Mouse (Mus musculus) liver, postnatal 0 days (tissue): Measurements from ENCODE around the gene Mt2. TPM values are rescaled to one million over a fixed set of nuclear protein-coding genes. Genes with fewer than 3 reads are reported as not detected.

Experiments
- ATAC-seq: fragments of 200-750 bp; cut with Nextera tagmentation; 2 replicates; pipeline ENCODE4 v1.8.0; 2017; ENCODE audit warnings: mild to moderate bottlenecking, moderate library complexity
- DNase-seq: peaks from one replicate; pipeline ENCODE4 v3.0.0-alpha.2; 2016
- H3K27ac ChIP-seq: fragments of 300-500 bp; sonication (generic); 2 replicates; pipeline ENCODE4 v1.5.1; 2014; ENCODE audit warnings: antibody characterized with exemption, moderate library complexity, mild to moderate bottlenecking, low read depth
- H3K27me3 ChIP-seq: fragments of 300-500 bp; sonication (generic); 2 replicates; pipeline ENCODE4 v1.6.1; 2014; ENCODE audit warnings: low read length, control low read depth, mixed read lengths; ENCODE audit not compliant: insufficient read depth
- H3K36me3 ChIP-seq: fragments of 300-500 bp; sonication (generic); replicated peaks from 2 replicates; pipeline ENCODE4 v1.6.1; 2014; ENCODE audit warnings: mild to moderate bottlenecking, control low read depth, low read length, moderate library complexity, mixed read lengths; ENCODE audit not compliant: insufficient read depth
- H3K4me1 ChIP-seq: fragments of 300-500 bp; sonication (generic); 2 replicates; pipeline ENCODE4 v1.6.1; 2014; ENCODE audit warnings: antibody characterized with exemption, mild to moderate bottlenecking, control low read depth; ENCODE audit not compliant: insufficient read depth
- H3K4me2 ChIP-seq: fragments of 300-500 bp; sonication (generic); 2 replicates; pipeline ENCODE4 v1.6.1; 2014; ENCODE audit warnings: low read depth, mild to moderate bottlenecking, low read length, moderate library complexity, mixed read lengths
- H3K4me3 ChIP-seq: fragments of 300-500 bp; sonication (generic); 2 replicates; pipeline ENCODE4 v1.5.1; 2014; ENCODE audit warnings: low read depth, low read length
- H3K9ac ChIP-seq: fragments of 300-500 bp; sonication (generic); replicated peaks from 2 replicates; pipeline ENCODE4 v1.6.1; 2014; ENCODE audit warnings: mild to moderate bottlenecking, moderate library complexity
- H3K9me3 ChIP-seq: fragments of 300-500 bp; sonication (generic); 2 replicates; pipeline ENCODE4 v1.6.1; 2016; ENCODE audit warnings: mild to moderate bottlenecking, control low read depth, low read length, mixed read lengths
- CTCF ChIP-seq: sonication (generic); IDR thresholded peaks from 2 replicates; pipeline ENCODE4 v1.5.1; 2016; ENCODE audit warnings: antibody characterized with exemption, low read depth
- EP300 ChIP-seq: IDR thresholded peaks from 2 replicates; pipeline ENCODE4 v1.6.1; 2016; ENCODE audit warnings: antibody characterized with exemption, low read depth, mild to moderate bottlenecking
- whole genome bisulfite sequencing: fragments of 180-500 bp; shearing (Covaris S2); extraction: QIAGEN DNeasy Blood & Tissue Kit; methylation state at CpG from one replicate; pipeline ENCODE4 v1.1.7; 2014; ENCODE audit not compliant: insufficient replicate concordance; 5-methylcytosine and 5-hydroxymethylcytosine counted together
- polyA plus RNA-seq: library from polyadenylated mRNA; unstranded; fragments of >200 nt; fragmentation: Nextera tagmentation; extraction: Ambion mirVana; gene quantifications from 2 replicates; pipeline ENCODE4 v1.2.1, GENCODE M21; 2015

The Mt2 gene
- polyA plus RNA-seq, 1 experiment from 2014 or later, result 507 TPM

DNA sequence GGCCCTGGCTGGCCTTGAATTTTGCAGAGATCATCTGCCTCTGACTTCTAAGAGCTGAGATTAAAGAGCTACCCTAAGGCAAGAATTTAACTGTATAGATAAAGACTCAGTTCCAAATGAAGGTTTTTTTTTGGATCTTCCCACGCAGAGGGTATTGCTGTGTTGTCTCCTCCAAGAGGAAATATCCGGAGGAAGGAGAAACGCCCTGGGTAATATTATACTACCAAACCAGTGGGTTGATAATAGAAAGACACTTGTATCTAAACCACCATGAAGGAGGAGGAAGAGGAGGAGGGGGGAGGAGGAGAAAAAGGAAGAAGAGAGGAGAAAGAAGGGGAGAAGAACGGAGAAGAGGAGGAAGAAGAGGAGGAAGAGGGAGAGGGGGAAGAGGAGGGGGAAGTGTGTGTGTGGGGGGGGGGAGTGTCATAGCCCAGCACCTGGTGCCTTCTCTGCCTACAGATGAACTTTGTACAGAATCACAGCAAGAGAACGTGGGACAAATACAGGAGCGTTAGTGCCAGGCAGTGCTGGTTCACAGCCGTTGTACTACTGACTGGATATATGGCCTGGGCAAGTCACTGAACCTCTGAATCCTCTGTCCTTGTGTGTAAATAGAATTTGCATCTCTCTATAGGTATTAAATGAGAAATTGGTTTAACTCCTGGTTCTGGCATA is 5.4 kb downstream of the Mt2 start:
- 43% methylated on average over 7 of the region's 7 CpGs for WGBS

DNA sequence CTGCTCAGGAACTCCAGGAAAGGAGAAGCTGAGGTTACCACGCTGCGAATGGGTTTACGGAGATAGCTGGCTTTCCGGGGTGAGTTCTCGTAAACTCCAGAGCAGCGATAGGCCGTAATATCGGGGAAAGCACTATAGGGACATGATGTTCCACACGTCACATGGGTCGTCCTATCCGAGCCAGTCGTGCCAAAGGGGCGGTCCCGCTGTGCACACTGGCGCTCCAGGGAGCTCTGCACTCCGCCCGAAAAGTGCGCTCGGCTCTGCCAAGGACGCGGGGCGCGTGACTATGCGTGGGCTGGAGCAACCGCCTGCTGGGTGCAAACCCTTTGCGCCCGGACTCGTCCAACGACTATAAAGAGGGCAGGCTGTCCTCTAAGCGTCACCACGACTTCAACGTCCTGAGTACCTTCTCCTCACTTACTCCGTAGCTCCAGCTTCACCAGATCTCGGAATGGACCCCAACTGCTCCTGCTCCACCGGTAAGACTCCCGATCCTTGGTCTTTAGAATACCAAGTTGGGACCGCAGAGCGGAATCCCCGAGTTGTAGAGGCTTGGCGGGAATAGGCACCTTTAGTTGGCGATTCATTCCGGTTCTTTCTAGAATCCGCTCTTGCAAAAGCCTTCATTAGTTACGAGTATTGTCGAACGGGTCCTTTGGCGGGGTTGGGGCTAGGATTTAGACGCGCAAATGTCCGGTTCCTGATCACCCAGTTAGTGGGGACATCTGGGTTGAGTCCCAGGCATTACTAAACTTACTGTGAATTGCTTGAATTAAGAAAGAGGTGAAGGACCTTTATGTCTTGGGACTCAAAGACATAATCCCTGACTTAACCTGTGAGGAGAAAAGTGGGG is 6.6 kb downstream of the Mt2 start, which contains the start of gene Mt1:
Gene Mt1 (plus strand): TSS at position 226 of the 856 bp plus-strand sequence.
- peak within 1 kb of the TSS; percentile 82 for H3K4me2 ChIP-seq
- DNase-seq, result peak; percentile 99
- H3K36me3 ChIP-seq, result no peaks in the 10 kb centered on the region; the same call in 1 of the 2 replicates
- no peaks in the 10 kb centered on the region for H3K9me3 ChIP-seq
- H3K4me1 ChIP-seq, result peaks cover 34% of the 10 kb centered on the region
- peak; percentile 88 for ATAC-seq
- H3K27me3 ChIP-seq, result no peaks in the 10 kb centered on the region
- peak within 1 kb of the TSS; percentile 72 for H3K4me3 ChIP-seq
- H3K27ac ChIP-seq, result peak within 1 kb of the TSS; percentile 98
- TF ChIP-seq CTCF (no peak), EP300 (peak; percentile 97)
- under 1% methylated on average over 50 of the region's 50 CpGs for WGBS
- peak within 1 kb of the TSS; percentile 85 for H3K9ac ChIP-seq

More for the DNA sequence above, 5.4 kb downstream of the Mt2 start:
- Histone ChIP-seq H3K27ac (peak overlapping the region; percentile 98), H3K4me1 (peaks cover 25% of the 10 kb centered on the region), H3K36me3 (no peaks in the 10 kb centered on the region; the same call in 1 of the 2 replicates), H3K4me2 (peak overlapping the region; percentile 82), H3K27me3 (no peaks in the 10 kb centered on the region), H3K9ac (peak overlapping the region; percentile 47), H3K9me3 (no peaks in the 10 kb centered on the region), H3K4me3 (peak overlapping the region; percentile 72; the same call in 1 of the 2 replicates)
- ATAC-seq (no peak), DNase-seq (no peak)
- TF ChIP-seq EP300 (no peak), CTCF (no peak)

DNA sequence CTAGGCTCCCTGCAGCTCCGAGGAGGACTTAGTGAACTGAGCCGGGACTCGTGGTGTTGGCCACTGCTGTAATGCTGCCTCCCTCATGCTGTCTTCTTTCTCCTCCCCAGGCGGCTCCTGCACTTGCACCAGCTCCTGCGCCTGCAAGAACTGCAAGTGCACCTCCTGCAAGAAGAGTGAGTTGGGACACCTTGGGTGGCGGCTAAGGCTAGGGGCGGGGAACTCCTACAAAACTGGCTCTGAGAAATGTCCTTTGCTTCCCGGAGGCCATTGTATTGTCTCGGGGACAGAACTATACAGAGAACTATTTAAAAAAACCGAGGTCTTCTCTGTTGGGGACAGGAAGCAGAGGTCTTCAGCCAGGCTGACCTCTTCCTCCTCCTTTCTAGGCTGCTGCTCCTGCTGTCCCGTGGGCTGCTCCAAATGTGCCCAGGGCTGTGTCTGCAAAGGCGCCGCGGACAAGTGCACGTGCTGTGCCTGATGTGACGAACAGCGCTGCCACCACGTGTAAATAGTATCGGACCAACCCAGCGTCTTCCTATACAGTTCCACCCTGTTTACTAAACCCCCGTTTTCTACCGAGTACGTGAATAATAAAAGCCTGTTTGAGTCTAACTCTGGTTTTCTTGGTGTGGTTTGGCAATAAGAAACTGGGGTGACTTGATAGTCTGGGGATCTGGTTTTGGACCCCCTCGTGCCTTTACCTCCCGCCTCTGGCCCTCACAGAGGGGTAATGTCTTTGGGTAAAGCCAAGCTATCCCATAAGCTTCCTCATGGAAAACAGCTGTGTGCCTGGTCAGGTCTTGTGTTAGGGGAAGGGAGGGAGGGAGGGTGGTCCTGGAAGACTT is 7.5 kb downstream of the Mt2 start:
- H3K9ac ChIP-seq, result peak overlapping the region; percentile 85
- TF ChIP-seq EP300, result no peak; the same call in none of the 2 replicates
- no peak for TF ChIP-seq CTCF
- ATAC-seq (no peak), DNase-seq (peak; percentile 62)
- H3K36me3 ChIP-seq, result no peaks in the 10 kb centered on the region; the same call in 1 of the 2 replicates
- peaks cover 35% of the 10 kb centered on the region for H3K4me1 ChIP-seq
- no peaks in the 10 kb centered on the region for H3K27me3 ChIP-seq
- whole genome bisulfite sequencing, result 4% methylated on average over 25 of the region's 25 CpGs
- H3K27ac ChIP-seq, result peak overlapping the region; percentile 97
- peak overlapping the region; percentile 82 for H3K4me2 ChIP-seq
- H3K9me3 ChIP-seq, result no peaks in the 10 kb centered on the region
- peak overlapping the region; percentile 72 for H3K4me3 ChIP-seq

DNA sequence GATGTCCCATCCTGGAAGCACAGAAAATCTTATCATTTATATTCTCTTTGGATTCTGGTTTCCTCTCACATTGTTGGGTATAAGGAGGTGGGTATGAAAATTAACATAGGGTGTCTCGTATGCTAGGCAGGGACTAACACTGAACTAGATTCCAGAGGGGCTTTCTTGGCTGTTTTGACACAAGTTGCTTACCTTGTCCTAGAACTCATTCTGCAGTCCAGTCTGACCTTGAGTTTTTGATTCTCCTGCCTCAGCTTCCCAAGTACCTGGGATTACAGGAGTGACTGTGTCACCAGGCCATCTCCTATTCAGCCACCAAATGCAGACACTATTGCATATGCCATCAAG is 8.1 kb downstream of the Mt2 start:
- TF ChIP-seq CTCF (no peak), EP300 (peak; percentile 38; the same call in 1 of the 2 replicates)
- Histone ChIP-seq H3K27ac (peak overlapping the region; percentile 97), H3K4me2 (peak overlapping the region; percentile 82), H3K27me3 (no peaks in the 10 kb centered on the region), H3K4me3 (peak overlapping the region; percentile 72), H3K36me3 (no peaks in the 10 kb centered on the region; the same call in 1 of the 2 replicates), H3K9ac (peak overlapping the region; percentile 85), H3K9me3 (no peaks in the 10 kb centered on the region), H3K4me1 (peaks cover 35% of the 10 kb centered on the region)
- ATAC-seq, result no peak
- no peak for DNase-seq
- 50% methylated on average over 1 of the region's 1 CpGs for WGBS

DNA sequence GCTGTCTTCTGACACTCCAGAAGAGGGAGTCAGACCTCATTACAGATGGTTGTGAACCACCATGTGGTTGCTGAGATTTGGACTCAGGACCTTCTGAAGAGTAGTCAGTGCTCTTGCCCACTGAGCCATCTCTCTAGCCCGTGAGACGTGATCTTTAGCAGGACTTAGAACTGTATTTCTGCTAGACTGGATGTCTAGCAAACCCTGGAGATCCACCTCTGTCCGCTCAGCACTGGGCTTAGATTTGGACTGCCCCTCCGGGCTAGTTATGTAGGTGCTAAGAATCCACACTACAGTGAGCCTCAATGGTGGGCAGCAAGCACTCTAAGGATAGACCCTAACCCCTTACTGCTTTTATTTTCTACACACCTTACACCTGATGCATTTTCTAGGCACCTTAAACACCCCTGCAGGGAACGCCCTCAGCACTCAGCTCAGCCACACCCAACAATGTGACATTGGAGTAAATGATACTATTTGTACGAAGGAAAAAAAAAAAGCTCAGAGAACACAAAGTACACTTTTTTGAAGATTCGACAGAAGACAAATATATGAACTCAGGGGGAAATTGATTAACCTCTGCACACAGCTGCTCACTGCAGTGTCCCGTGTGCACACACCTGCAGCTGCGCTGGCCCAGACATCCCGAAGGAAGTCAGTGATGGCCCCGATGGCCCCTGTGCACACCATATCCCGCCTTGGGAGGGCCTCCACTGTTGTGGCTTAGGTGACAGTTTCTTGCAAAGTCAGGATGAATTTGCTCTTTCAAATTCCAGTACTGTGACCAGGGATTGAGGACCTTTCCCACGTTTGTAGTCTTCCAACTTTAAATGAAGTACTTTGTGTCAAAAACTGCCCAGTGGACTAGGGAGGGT is 9.8 kb downstream of the Mt2 start:
- Histone ChIP-seq H3K4me3 (peak overlapping the region; percentile 48), H3K9me3 (no peaks in the 10 kb centered on the region), H3K4me1 (peaks cover 50% of the 10 kb centered on the region), H3K27me3 (peaks cover 5% of the 10 kb centered on the region; the same call in 1 of the 2 replicates), H3K27ac (peak overlapping the region; percentile 93), H3K36me3 (no peaks in the 10 kb centered on the region; the same call in 1 of the 2 replicates), H3K4me2 (peak overlapping the region; percentile 78), H3K9ac (peak overlapping the region; percentile 60)
- WGBS, result 40% methylated on average over 13 of the region's 13 CpGs
- no peak for ATAC-seq
- peak; percentile 17; the same call in 1 of the 2 replicates for TF ChIP-seq CTCF
- TF ChIP-seq EP300, result 0 out of 2 replicates have a peak, but pooled peaks have one; percentile 23
- peak; percentile 50 for DNase-seq
